Comparison of ENCODE assay signal across 20 mouse cellular contexts in genomic region chr5:54746973-54747372, GRCm38 (mm10).
DNase-seq lines count a peak whose midpoint lies in the region; ATAC-seq and TF ChIP-seq lines count a peak whose summit lies in the region.
"Had no signal": no experiment of that assay in that cellular context is flagged by ENCODE, and none has a peak within 500 bp of the region (broad histone marks: within the 10 kb centered on the region; RNA-seq: fewer than 3 reads in every experiment).

No protein-coding gene starts in this region.

- H3K36me3 ChIP-seq in limb, embryonic 12.5 days: no peaks in the 10 kb centered on the region
- no peaks in the 10 kb centered on the region for H3K36me3 ChIP-seq in limb, embryonic 14.5 days (ENCODE audit: control insufficient read depth, insufficient read depth, low read length)
- H3K36me3 ChIP-seq: embryonic facial prominence, embryonic 13.5 days; embryonic facial prominence, embryonic 15.5 days; forebrain, embryonic 15.5 days had no signal

- H3K4me2 ChIP-seq in limb, embryonic 12.5 days: no peak overlapping the region
- no peak overlapping the region for H3K4me2 ChIP-seq in limb, embryonic 14.5 days (replicated peaks; ENCODE audit: low read depth, low read length, severe bottlenecking)
- H3K4me2 ChIP-seq: embryonic facial prominence, embryonic 13.5 days; embryonic facial prominence, embryonic 15.5 days; forebrain, embryonic 13.5 days; forebrain, embryonic 15.5 days had no signal

- H3K9me3 ChIP-seq in limb, embryonic 12.5 days: no peaks in the 10 kb centered on the region
- no peaks in the 10 kb centered on the region for H3K9me3 ChIP-seq in limb, embryonic 14.5 days (ENCODE audit: control insufficient read depth, low read length)
- H3K9me3 ChIP-seq: embryonic facial prominence, embryonic 13.5 days; embryonic facial prominence, embryonic 15.5 days; forebrain, embryonic 13.5 days; forebrain, embryonic 15.5 days had no signal

- peak; percentile 16 for DNase-seq in hindlimb bud, embryonic 11.5 days (ENCODE audit: extremely low spot score, low read depth, low spot score)
- no peak for DNase-seq in limb, embryonic 14.5 days (ENCODE audit: low spot score)
- no peak for DNase-seq in gastrocnemius, postnatal 10 days
- DNase-seq in kidney, postnatal 4 days: no peak
- DNase-seq: adrenal gland, adult 2 months; adrenal gland, postnatal 10 days; adrenal gland, postnatal 25 days; cerebellum, adult 11 months; cerebellum, adult 18-20 months; cerebellum, adult 8-10 months; cerebellum, adult 9-11 months; cerebellum, postnatal 14 days; cerebellum, postnatal 36 days; embryo, embryonic 11 days; forebrain, postnatal 0 days had no signal

- peaks cover 6% of the 10 kb centered on the region for H3K4me1 ChIP-seq in limb, embryonic 12.5 days (replicated peaks)
- no peaks in the 10 kb centered on the region for H3K4me1 ChIP-seq in limb, embryonic 14.5 days (ENCODE audit: control insufficient read depth, insufficient read depth, low read length)
- H3K4me1 ChIP-seq: embryonic facial prominence, embryonic 13.5 days; embryonic facial prominence, embryonic 15.5 days; forebrain, embryonic 13.5 days; forebrain, embryonic 15.5 days had no signal

- 25% methylated on average over 2 of the region's 2 CpGs for WGBS in limb, embryonic 12.5 days
- WGBS in limb, embryonic 14.5 days: 17% methylated on average over 2 of the region's 2 CpGs

- H3K4me3 ChIP-seq in limb, embryonic 12.5 days (replicated peaks): no peak overlapping the region
- no peak overlapping the region for H3K4me3 ChIP-seq in limb, embryonic 14.5 days (replicated peaks; ENCODE audit: low read length)
- H3K4me3 ChIP-seq: embryonic facial prominence, embryonic 13.5 days; embryonic facial prominence, embryonic 15.5 days; forebrain, embryonic 13.5 days; forebrain, embryonic 15.5 days had no signal

- TF ChIP-seq POLR2A in limb, embryonic 14.5 days (IDR thresholded peaks at IDR 0.05; ENCODE audit: borderline replicate concordance, extremely low read depth, insufficient read depth, insufficient read length): no peak

- H3K27me3 ChIP-seq in limb, embryonic 12.5 days: no peaks in the 10 kb centered on the region
- no peaks in the 10 kb centered on the region for H3K27me3 ChIP-seq in limb, embryonic 14.5 days (ENCODE audit: control insufficient read depth, insufficient read depth, low read length)
- H3K27me3 ChIP-seq: embryonic facial prominence, embryonic 13.5 days; embryonic facial prominence, embryonic 15.5 days; forebrain, embryonic 13.5 days; forebrain, embryonic 15.5 days had no signal

- peak; percentile 63 for ATAC-seq in limb, embryonic 12.5 days (ENCODE audit: insufficient number of reproducible peaks, insufficient read depth, low FRiP score, low TSS enrichment, low read depth)
- peak; percentile 30; the same call in 1 of the 2 replicates for ATAC-seq in limb, embryonic 14.5 days (ENCODE audit: low FRiP score, low read depth)
- ATAC-seq: forebrain, embryonic 13.5 days; forebrain, embryonic 15.5 days; forebrain, postnatal 0 days had no signal

- H3K27ac ChIP-seq in limb, embryonic 12.5 days: no peak overlapping the region
- no peak overlapping the region for H3K27ac ChIP-seq in limb, embryonic 14.5 days (replicated peaks; ENCODE audit: low read depth, low read length)
- H3K27ac ChIP-seq: embryonic facial prominence, embryonic 13.5 days; embryonic facial prominence, embryonic 15.5 days; forebrain, embryonic 13.5 days; forebrain, embryonic 15.5 days had no signal

- no peak overlapping the region for H3K9ac ChIP-seq in limb, embryonic 12.5 days (replicated peaks)
- no peak overlapping the region for H3K9ac ChIP-seq in limb, embryonic 14.5 days (ENCODE audit: low read depth, low read length, severe bottlenecking)
- H3K9ac ChIP-seq: embryonic facial prominence, embryonic 13.5 days; embryonic facial prominence, embryonic 15.5 days; forebrain, embryonic 13.5 days; forebrain, embryonic 15.5 days; forebrain, postnatal 0 days had no signal
